In genomic region chr6:34316854-34317771, GRCm38 (mm10) we compare ENCODE assay signal across 8 mouse cellular contexts. TPM values are rescaled to one million over a fixed set of nuclear protein-coding genes. Genes with fewer than 3 reads are reported as not detected.
DNase-seq lines count a peak whose midpoint lies in the region; ATAC-seq and TF ChIP-seq lines count a peak whose summit lies in the region.

Gene Akr1b3, minus strand, starts transcription at chr6:34317478.

- 0 out of 2 replicates have a peak, but pooled peaks cover 1% of the 10 kb centered on the region for H3K36me3 ChIP-seq in kidney, embryonic 14.5 days (ENCODE audit: control insufficient read depth, insufficient read depth, low read length)
- H3K36me3 ChIP-seq in limb, embryonic 15.5 days: peaks cover 4% of the 10 kb centered on the region; the same call in 1 of the 2 replicates

- peak within 1 kb of the TSS; percentile 95 for H3K4me3 ChIP-seq in bone marrow macrophage, adult 2 months (ENCODE audit: insufficient read depth, low read length)
- H3K4me3 ChIP-seq in embryonic fibroblast, embryonic 13.5 days (ENCODE audit: insufficient read depth, low read length): peak within 1 kb of the TSS; percentile 88
- H3K4me3 ChIP-seq in kidney, embryonic 14.5 days (ENCODE audit: low read length): peak within 1 kb of the TSS; percentile 81
- peak within 1 kb of the TSS; percentile 72 for H3K4me3 ChIP-seq in limb, embryonic 15.5 days

- TF ChIP-seq CTCF in bone marrow macrophage, adult 2 months (IDR thresholded peaks at IDR 0.05; ENCODE audit: low read depth, low read length): no peak
- TF ChIP-seq CTCF in embryonic fibroblast, embryonic 13.5 days (IDR thresholded peaks at IDR 0.05; ENCODE audit: borderline replicate concordance, insufficient read depth, low read length): peak; percentile 47; the same call in 1 of the 2 replicates

- H3K4me1 ChIP-seq in bone marrow macrophage, adult 2 months (ENCODE audit: control insufficient read depth, insufficient read depth, low read length): peaks cover 19% of the 10 kb centered on the region
- peaks cover 4% of the 10 kb centered on the region; the same call in 1 of the 2 replicates for H3K4me1 ChIP-seq in embryonic fibroblast, embryonic 13.5 days (ENCODE audit: control insufficient read depth, insufficient read depth, low read length)
- peaks cover 16% of the 10 kb centered on the region; the same call in 1 of the 2 replicates for H3K4me1 ChIP-seq in kidney, embryonic 14.5 days (ENCODE audit: control insufficient read depth, insufficient read depth, low read length)
- H3K4me1 ChIP-seq in limb, embryonic 15.5 days: peaks cover 10% of the 10 kb centered on the region

- peak within 1 kb of the TSS; percentile 81 for H3K4me2 ChIP-seq in kidney, embryonic 14.5 days (replicated peaks; ENCODE audit: low read depth, low read length)
- H3K4me2 ChIP-seq in limb, embryonic 15.5 days: peak within 1 kb of the TSS; percentile 89

- H3K27me3 ChIP-seq in kidney, embryonic 14.5 days (ENCODE audit: control insufficient read depth, insufficient read depth, low read length): no peaks in the 10 kb centered on the region
- no peaks in the 10 kb centered on the region for H3K27me3 ChIP-seq in limb, embryonic 15.5 days

- peak; percentile 99 for ATAC-seq in kidney, embryonic 14.5 days (ENCODE audit: low FRiP score, low TSS enrichment)
- ATAC-seq in limb, embryonic 15.5 days (ENCODE audit: insufficient number of reproducible peaks, low FRiP score, low TSS enrichment, low read depth): peak; percentile 96

- H3K9me3 ChIP-seq in kidney, embryonic 14.5 days (ENCODE audit: control insufficient read depth, low read length): no peaks in the 10 kb centered on the region
- no peaks in the 10 kb centered on the region for H3K9me3 ChIP-seq in limb, embryonic 15.5 days

- 2% methylated on average over 59 of the region's 60 CpGs for WGBS in kidney, embryonic 14.5 days
- WGBS in limb, embryonic 15.5 days: under 1% methylated on average over 60 of the region's 60 CpGs

- peak within 1 kb of the TSS; percentile 70 for H3K9ac ChIP-seq in kidney, embryonic 14.5 days (ENCODE audit: low read depth, low read length)
- H3K9ac ChIP-seq in limb, embryonic 15.5 days: peak within 1 kb of the TSS; percentile 64

- TF ChIP-seq POLR2A in bone marrow macrophage, adult 2 months (IDR thresholded peaks at IDR 0.05; ENCODE audit: borderline replicate concordance, low read depth, low read length): 0 out of 2 replicates have a peak, but pooled peaks have one; percentile 26
- peak; percentile 76 for TF ChIP-seq POLR2A in embryonic fibroblast, embryonic 13.5 days (IDR thresholded peaks at IDR 0.05; ENCODE audit: low read depth, low read length)

- DNase-seq in A20 (ENCODE audit: low read depth, low spot score): peak; percentile 94
- peak; percentile 93 to 95 for DNase-seq in heart, adult 9 months (ENCODE audit: low spot score in 2 of 2)
- peak; percentile 26 to 52 for DNase-seq in monocyte, adult 2 months (ENCODE audit: low read depth in 1 of 2, low spot score in 2 of 2)
- peak; percentile 86 for DNase-seq in spleen, postnatal 36 days (ENCODE audit: low spot score in 2 of 2)

- H3K27ac ChIP-seq in bone marrow macrophage, adult 2 months (ENCODE audit: insufficient read depth, low read depth, low read length): peak within 1 kb of the TSS; percentile 63
- 0 out of 2 replicates have a peak within 1 kb of the TSS, but pooled peaks have one; percentile 35 for H3K27ac ChIP-seq in embryonic fibroblast, embryonic 13.5 days (ENCODE audit: insufficient read depth, low read length)
- H3K27ac ChIP-seq in kidney, embryonic 14.5 days (ENCODE audit: low read depth, low read length): 0 out of 2 replicates have a peak within 1 kb of the TSS, but pooled peaks have one; percentile 4
- peak within 1 kb of the TSS; percentile 43; the same call in 1 of the 2 replicates for H3K27ac ChIP-seq in limb, embryonic 15.5 days

RNA-seq across cellular contexts. Expression of gene Akr1b3, which starts in this region (rescaled TPM):
- 202 and 226 TPM in 2 replicates for polyA plus RNA-seq in bone marrow macrophage, adult 2 months (2012; ENCODE audit: insufficient read depth, insufficient read length, missing spikeins)
- polyA plus RNA-seq in embryonic fibroblast, embryonic 13.5 days (2011; ENCODE audit: insufficient read length, low read depth, missing spikeins): 99.7 and 105 TPM in 2 replicates
- 186 and 207 TPM in 2 replicates for polyA plus RNA-seq in kidney, embryonic 14.5 days (2014; fragmentation: Nextera tagmentation; extraction: Ambion mirVana)
- 140 and 166 TPM in 2 replicates for polyA plus RNA-seq in limb, embryonic 15.5 days (2015; fragmentation: Nextera tagmentation; extraction: Ambion mirVana)

Comparison
In these comparisons a context has a peak if more than half of its experiments do, and no peak if none do; other contexts are left out.
1. Peak in every context shown above with its lines: DNase-seq, ATAC-seq, H3K4me3 ChIP-seq and H3K27ac ChIP-seq.
2. DNase-seq: peak in every context shown above with its lines; median percentile 94 in A20; 94 in heart, adult 9 months; 86 in spleen, postnatal 36 days; 39 in monocyte, adult 2 months.
3. H3K27ac ChIP-seq: peak in every context shown above with its lines; median percentile 63 in bone marrow macrophage, adult 2 months; 43 in limb, embryonic 15.5 days; 35 in embryonic fibroblast, embryonic 13.5 days; 4 in kidney, embryonic 14.5 days.